Mouse (Mus musculus) neural tube, embryonic 12.5 days (tissue): ENCODE data around the gene Igf2. TPM values are rescaled to one million over a fixed set of nuclear protein-coding genes. Genes with fewer than 3 reads are reported as not detected.

ENCODE experiments used
- ATAC-seq: fragments of 200-750 bp; cut with Nextera tagmentation; 2 replicates; pipeline ENCODE4 v1.8.0; 2017; ENCODE audit warnings: low read depth, mild to moderate bottlenecking, moderate TSS enrichment, moderate library complexity; ENCODE audit not compliant: low FRiP score
- H3K27ac ChIP-seq: fragments of 300-500 bp; sonication (generic); 2 replicates; pipeline ENCODE4 v1.5.1; 2016
- H3K27me3 ChIP-seq: fragments of 300-500 bp; sonication (generic); replicated peaks from 2 replicates; pipeline ENCODE4 v1.6.1; 2016; ENCODE audit warnings: mild to moderate bottlenecking
- H3K36me3 ChIP-seq: fragments of 300-500 bp; sonication (generic); 2 replicates; pipeline ENCODE4 v1.6.1; 2016; ENCODE audit warnings: mild to moderate bottlenecking
- H3K4me1 ChIP-seq: fragments of 300-500 bp; sonication (generic); 2 replicates; pipeline ENCODE4 v1.6.1; 2016
- H3K4me2 ChIP-seq: fragments of 300-500 bp; sonication (generic); replicated peaks from 2 replicates; pipeline ENCODE4 v1.6.1; 2016; ENCODE audit warnings: mild to moderate bottlenecking
- H3K4me3 ChIP-seq: fragments of 300-500 bp; sonication (generic); 2 replicates; pipeline ENCODE4 v1.5.1; 2016
- H3K9ac ChIP-seq: fragments of 300-500 bp; sonication (generic); 2 replicates; pipeline ENCODE4 v1.6.1; 2016; ENCODE audit warnings: mild to moderate bottlenecking
- H3K9me3 ChIP-seq: fragments of 300-500 bp; sonication (generic); 2 replicates; pipeline ENCODE4 v1.6.1; 2016; ENCODE audit warnings: mild to moderate bottlenecking
- WGBS: fragments of 180-500 bp; shearing (Covaris S2); methylation state at CpG from one replicate; pipeline ENCODE4 v1.1.7; 2016; 5-methylcytosine and 5-hydroxymethylcytosine counted together
- polyA plus RNA-seq: library from polyadenylated mRNA; unstranded; fragments of >200 nt; fragmentation: Nextera tagmentation; extraction: Ambion mirVana; gene quantifications from 2 replicates; pipeline ENCODE4 v1.2.1, GENCODE M21; 2016

Gene Igf2
- polyA plus RNA-seq, result 254 and 320 TPM in 2 replicates

- no peak within 1 kb of the TSS for H3K27ac ChIP-seq
- H3K9me3 ChIP-seq, result peaks cover 27% of the 10 kb centered on the region
- H3K9ac ChIP-seq, result no peak within 1 kb of the TSS
- H3K4me3 ChIP-seq, result no peak within 1 kb of the TSS
- WGBS, result 65% methylated on average over 2 of the region's 2 CpGs
- H3K27me3 ChIP-seq, result peaks cover 56% of the 10 kb centered on the region
- H3K4me1 ChIP-seq, result 0 out of 2 replicates have a peak, but pooled peaks cover 8% of the 10 kb centered on the region
- no peak within 1 kb of the TSS for H3K4me2 ChIP-seq
- no peak for ATAC-seq
- H3K36me3 ChIP-seq, result peaks cover 2% of the 10 kb centered on the region; the same call in 1 of the 2 replicates
Observed at GRCm38 (mm10) chr7:142666659-142667058, at the start of gene Igf2. Gene Igf2 (minus strand): TSS chr7:142666816.

- Histone ChIP-seq H3K4me3 (0 out of 2 replicates have a peak overlapping the region, but pooled peaks have one; percentile 17), H3K4me1 (0 out of 2 replicates have a peak, but pooled peaks cover 3% of the 10 kb centered on the region), H3K4me2 (peak overlapping the region; percentile 59), H3K9ac (no peak overlapping the region), H3K27ac (no peak overlapping the region), H3K27me3 (no peaks in the 10 kb centered on the region), H3K36me3 (no peaks in the 10 kb centered on the region), H3K9me3 (no peaks in the 10 kb centered on the region)
- 12% methylated on average over 8 of the region's 8 CpGs for WGBS
- no peak for ATAC-seq
Observed at GRCm38 (mm10) chr7:142714783-142715498, 48.3 kb upstream of the Igf2 start.

GRCm38 (mm10) chr7:142706873-142707272, 40.3 kb upstream of the Igf2 start:
- no peak overlapping the region for H3K27ac ChIP-seq
- no peak overlapping the region for H3K4me2 ChIP-seq
- H3K9me3 ChIP-seq, result no peaks in the 10 kb centered on the region
- ATAC-seq, result no peak
- H3K36me3 ChIP-seq, result no peaks in the 10 kb centered on the region
- no peak overlapping the region for H3K9ac ChIP-seq
- no peaks in the 10 kb centered on the region for H3K27me3 ChIP-seq
- no peaks in the 10 kb centered on the region for H3K4me1 ChIP-seq
- WGBS, result 81% methylated on average over 2 of the region's 2 CpGs
- H3K4me3 ChIP-seq, result no peak overlapping the region

- no peaks in the 10 kb centered on the region for H3K9me3 ChIP-seq
- no peaks in the 10 kb centered on the region for H3K4me1 ChIP-seq
- no peak for ATAC-seq
- H3K27ac ChIP-seq, result no peak overlapping the region
- H3K36me3 ChIP-seq, result no peaks in the 10 kb centered on the region
- no peak overlapping the region for H3K9ac ChIP-seq
- H3K27me3 ChIP-seq, result no peaks in the 10 kb centered on the region
- no peak overlapping the region for H3K4me2 ChIP-seq
- no peak overlapping the region for H3K4me3 ChIP-seq
- 72% methylated on average over 5 of the region's 5 CpGs for WGBS
Observed at GRCm38 (mm10) chr7:142699334-142699860, 32.8 kb upstream of the Igf2 start.

GRCm38 (mm10) chr7:142678611-142679010, 12.0 kb upstream of the Igf2 start:
- H3K4me3 ChIP-seq, result no peak overlapping the region
- no peak for ATAC-seq
- no peaks in the 10 kb centered on the region for H3K4me1 ChIP-seq
- H3K9me3 ChIP-seq, result no peaks in the 10 kb centered on the region
- H3K4me2 ChIP-seq, result no peak overlapping the region
- H3K27me3 ChIP-seq, result no peaks in the 10 kb centered on the region
- 82% methylated on average over 3 of the region's 3 CpGs for WGBS
- no peak overlapping the region for H3K9ac ChIP-seq
- no peaks in the 10 kb centered on the region for H3K36me3 ChIP-seq
- no peak overlapping the region for H3K27ac ChIP-seq

GRCm38 (mm10) chr7:142675644-142676043, 9.0 kb upstream of the Igf2 start:
- no peaks in the 10 kb centered on the region for H3K27me3 ChIP-seq
- ATAC-seq, result no peak
- H3K4me2 ChIP-seq, result no peak overlapping the region
- no peak overlapping the region for H3K4me3 ChIP-seq
- H3K9me3 ChIP-seq, result peaks cover 4% of the 10 kb centered on the region; the same call in 1 of the 2 replicates
- H3K9ac ChIP-seq, result no peak overlapping the region
- H3K4me1 ChIP-seq, result no peaks in the 10 kb centered on the region
- no peaks in the 10 kb centered on the region for H3K36me3 ChIP-seq
- 14% methylated on average over 3 of the region's 3 CpGs for WGBS
- H3K27ac ChIP-seq, result no peak overlapping the region

- Histone ChIP-seq H3K9ac (no peak overlapping the region), H3K4me1 (no peaks in the 10 kb centered on the region), H3K27ac (no peak overlapping the region), H3K4me3 (no peak overlapping the region), H3K27me3 (no peaks in the 10 kb centered on the region), H3K36me3 (no peaks in the 10 kb centered on the region), H3K9me3 (peaks cover 7% of the 10 kb centered on the region), H3K4me2 (no peak overlapping the region)
- ATAC-seq, result no peak
- 75% methylated on average over 6 of the region's 6 CpGs for WGBS
Observed at GRCm38 (mm10) chr7:142675141-142675540, 8.5 kb upstream of the Igf2 start.

- Histone ChIP-seq H3K36me3 (peaks cover 2% of the 10 kb centered on the region; the same call in 1 of the 2 replicates), H3K9me3 (peaks cover 27% of the 10 kb centered on the region), H3K4me1 (no peaks in the 10 kb centered on the region), H3K27me3 (peaks cover 2% of the 10 kb centered on the region; the same call in 1 of the 2 replicates), H3K4me3 (no peak overlapping the region), H3K9ac (no peak overlapping the region), H3K27ac (no peak overlapping the region), H3K4me2 (no peak overlapping the region)
- ATAC-seq, result no peak
- WGBS, result 14% methylated on average over 4 of the region's 4 CpGs
Observed at GRCm38 (mm10) chr7:142672120-142672519, 5.5 kb upstream of the Igf2 start.

GRCm38 (mm10) chr7:142671067-142671466, 4.5 kb upstream of the Igf2 start:
- 92% methylated on average over 1 of the region's 1 CpGs for WGBS
- H3K4me3 ChIP-seq, result no peak overlapping the region
- H3K36me3 ChIP-seq, result peaks cover 2% of the 10 kb centered on the region; the same call in 1 of the 2 replicates
- H3K9ac ChIP-seq, result no peak overlapping the region
- H3K27ac ChIP-seq, result no peak overlapping the region
- peaks cover 12% of the 10 kb centered on the region for H3K27me3 ChIP-seq
- no peak overlapping the region for H3K4me2 ChIP-seq
- H3K9me3 ChIP-seq, result peaks cover 27% of the 10 kb centered on the region
- no peaks in the 10 kb centered on the region for H3K4me1 ChIP-seq
- no peak for ATAC-seq

- Histone ChIP-seq H3K27me3 (peaks cover 23% of the 10 kb centered on the region), H3K27ac (no peak within 1 kb of the TSS), H3K9me3 (peaks cover 27% of the 10 kb centered on the region), H3K36me3 (peaks cover 2% of the 10 kb centered on the region; the same call in 1 of the 2 replicates), H3K4me3 (no peak within 1 kb of the TSS), H3K4me2 (no peak within 1 kb of the TSS), H3K9ac (no peak within 1 kb of the TSS), H3K4me1 (no peaks in the 10 kb centered on the region)
- 85% methylated on average over 23 of the region's 23 CpGs for WGBS
- no peak for ATAC-seq
Observed at GRCm38 (mm10) chr7:142669751-142670625, 3.4 kb upstream of the Igf2 start, which contains the start of gene Gm49394. Gene Gm49394 (minus strand): TSS chr7:142669942.

GRCm38 (mm10) chr7:142668328-142668727, 1.7 kb upstream of the Igf2 start:
- Histone ChIP-seq H3K36me3 (peaks cover 2% of the 10 kb centered on the region; the same call in 1 of the 2 replicates), H3K4me1 (0 out of 2 replicates have a peak, but pooled peaks cover 8% of the 10 kb centered on the region), H3K4me2 (no peak overlapping the region), H3K27ac (no peak overlapping the region), H3K9me3 (peaks cover 27% of the 10 kb centered on the region), H3K9ac (no peak overlapping the region), H3K27me3 (peaks cover 40% of the 10 kb centered on the region), H3K4me3 (no peak overlapping the region)
- 95% methylated on average over 1 of the region's 1 CpGs for WGBS
- ATAC-seq, result no peak

- WGBS, result 93% methylated on average over 18 of the region's 18 CpGs
- H3K9me3 ChIP-seq, result peaks cover 27% of the 10 kb centered on the region
- H3K27ac ChIP-seq, result no peak overlapping the region
- peaks cover 2% of the 10 kb centered on the region; the same call in 1 of the 2 replicates for H3K36me3 ChIP-seq
- no peak overlapping the region for H3K4me3 ChIP-seq
- H3K4me1 ChIP-seq, result 0 out of 2 replicates have a peak, but pooled peaks cover 8% of the 10 kb centered on the region
- H3K4me2 ChIP-seq, result no peak overlapping the region
- H3K9ac ChIP-seq, result no peak overlapping the region
- peaks cover 48% of the 10 kb centered on the region for H3K27me3 ChIP-seq
- no peak for ATAC-seq
Observed at GRCm38 (mm10) chr7:142667521-142667920, 905 bp upstream of the Igf2 start.
